Mouse (Mus musculus) lung, embryonic 14.5 days (tissue): ENCODE results near the gene Ptbp3. TPM values are rescaled to one million over a fixed set of nuclear protein-coding genes. Genes with fewer than 3 reads are reported as not detected.

Experiments used
- ATAC-seq: fragments of 200-750 bp; cut with Nextera tagmentation; 2 replicates; pipeline ENCODE4 v1.8.0; 2017; ENCODE audit warnings: mild to moderate bottlenecking, moderate TSS enrichment, moderate library complexity; ENCODE audit not compliant: insufficient read depth
- DNase-seq: peaks from one replicate; pipeline ENCODE4 v3.0.0-alpha.2; 2015
- H3K27ac ChIP-seq: fragments of 300-500 bp; sonication (generic); 2 replicates; pipeline ENCODE4 v1.5.1; 2014; ENCODE audit warnings: low read depth, mild to moderate bottlenecking, moderate library complexity
- H3K27me3 ChIP-seq: fragments of 300-500 bp; sonication (generic); 2 replicates; pipeline ENCODE4 v1.6.1; 2014; ENCODE audit warnings: low read length, control low read depth; ENCODE audit not compliant: insufficient read depth
- H3K36me3 ChIP-seq: fragments of 300-500 bp; sonication (generic); 2 replicates; pipeline ENCODE4 v1.6.1; 2014; ENCODE audit warnings: control low read depth; ENCODE audit not compliant: insufficient read depth
- H3K4me1 ChIP-seq: fragments of 300-500 bp; sonication (generic); 2 replicates; pipeline ENCODE4 v1.6.1; 2014; ENCODE audit warnings: antibody characterized with exemption, control low read depth; ENCODE audit not compliant: insufficient read depth
- H3K4me2 ChIP-seq: fragments of 300-500 bp; sonication (generic); 2 replicates; pipeline ENCODE4 v1.6.1; 2014; ENCODE audit warnings: mild to moderate bottlenecking
- H3K4me3 ChIP-seq: fragments of 300-500 bp; sonication (generic); 2 replicates; pipeline ENCODE4 v1.5.1; 2014; ENCODE audit warnings: low read depth, low read length
- H3K9ac ChIP-seq: fragments of 300-500 bp; sonication (generic); 2 replicates; pipeline ENCODE4 v1.6.1; 2014
- H3K9me3 ChIP-seq: fragments of 300-500 bp; sonication (generic); 2 replicates; pipeline ENCODE4 v1.6.1; 2016; ENCODE audit warnings: low read depth, low read length, control low read depth
- CTCF ChIP-seq: IDR thresholded peaks from 2 replicates; pipeline ENCODE4 v1.5.1; 2016; ENCODE audit warnings: antibody characterized with exemption, low read depth
- WGBS: fragments of 180-500 bp; shearing (Covaris S2); extraction: QIAGEN DNeasy Blood & Tissue Kit; methylation state at CpG from one replicate; pipeline ENCODE4 v1.1.7; 2014; 5-methylcytosine and 5-hydroxymethylcytosine counted together
- polyA plus RNA-seq: library from polyadenylated mRNA; unstranded; fragments of >200 nt; fragmentation: Nextera tagmentation; extraction: Ambion mirVana; gene quantifications from 2 replicates; pipeline ENCODE4 v1.2.1, GENCODE M21; 2014

The Ptbp3 gene
- polyA plus RNA-seq, 1 experiment from 2014 or later: 69.6 TPM

DNA sequence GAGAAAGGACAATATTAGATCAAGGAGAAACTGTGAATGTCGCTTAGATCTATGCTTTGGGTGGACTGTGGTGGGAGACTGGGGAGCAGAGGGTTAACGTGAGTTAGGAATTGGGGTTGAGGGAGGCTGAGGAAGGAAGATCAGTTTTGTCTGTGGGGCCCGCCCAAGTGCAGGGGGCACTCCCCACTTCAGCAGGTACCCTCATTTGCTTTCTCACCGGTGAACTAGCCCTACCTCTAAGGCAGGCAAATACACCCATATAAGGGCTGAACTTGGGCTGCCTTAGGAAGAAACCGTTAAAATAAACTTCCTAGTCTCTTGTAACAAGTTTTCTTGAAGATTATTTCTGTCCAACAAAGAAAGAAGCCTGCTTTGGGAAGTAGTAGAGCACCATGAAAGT lies 110.1 kb downstream of the Ptbp3 start:
- H3K9me3 ChIP-seq: no peaks in the 10 kb centered on the region; the same call in 1 of the 2 replicates
- DNase-seq (no peak), ATAC-seq (no peak)
- H3K4me2 ChIP-seq: peak overlapping the region; percentile 99
- H3K9ac ChIP-seq: no peak overlapping the region
- H3K27ac ChIP-seq: peak overlapping the region; percentile 87; the same call in 1 of the 2 replicates
- H3K27me3 ChIP-seq: no peaks in the 10 kb centered on the region
- no peaks in the 10 kb centered on the region for H3K36me3 ChIP-seq
- no peak for TF ChIP-seq CTCF
- peak overlapping the region; percentile 66; the same call in 1 of the 2 replicates for H3K4me3 ChIP-seq
- H3K4me1 ChIP-seq: no peaks in the 10 kb centered on the region
- WGBS: 21% methylated on average over 5 of the region's 5 CpGs

DNA sequence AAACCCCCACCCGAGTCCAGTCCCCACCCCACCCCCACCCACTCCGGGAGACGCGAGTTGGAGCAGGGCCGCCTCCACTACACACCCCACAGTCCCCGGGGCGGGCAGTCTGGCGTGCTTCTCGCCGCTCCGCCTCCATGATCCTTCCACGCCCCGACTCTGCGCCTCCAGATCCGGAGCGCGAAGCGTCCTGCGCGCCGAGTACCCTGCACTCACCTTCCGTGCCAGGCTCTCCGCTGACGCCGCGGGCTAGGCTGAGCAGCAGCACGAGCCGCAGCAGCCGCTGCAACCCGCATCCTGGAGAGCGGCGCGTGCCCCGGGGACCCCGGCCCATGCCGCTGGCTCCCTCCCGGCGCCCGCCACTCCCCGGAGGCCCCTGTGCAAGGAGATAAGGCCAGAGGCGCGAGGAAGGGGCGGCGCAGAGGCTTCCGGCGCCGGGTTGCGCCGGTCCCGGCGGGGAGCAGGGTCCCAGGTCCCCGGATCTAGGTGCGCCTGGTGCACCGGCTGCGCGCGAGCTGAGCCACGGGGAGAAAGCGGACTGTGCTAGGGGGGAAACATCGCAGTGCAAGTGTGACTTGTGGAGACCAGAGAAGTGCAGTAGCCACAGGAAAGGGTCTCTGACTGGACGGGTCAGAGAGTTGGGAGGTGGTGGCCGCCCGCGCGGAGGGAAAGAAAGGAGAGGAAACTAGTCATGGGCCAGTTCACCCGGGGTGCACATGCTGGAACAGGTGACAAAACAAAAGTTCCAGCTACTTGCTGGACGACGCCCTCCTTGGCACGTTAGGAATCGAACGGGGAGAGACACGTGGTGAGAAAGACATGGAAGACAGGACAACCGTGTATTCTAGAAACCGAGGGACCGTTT lies 110.9 kb downstream of the Ptbp3 start, which contains the start of gene Susd1:
TSS of gene Susd1 (minus strand) at position 644 of the 865 bp plus-strand sequence.
- WGBS: under 1% methylated on average over 75 of the region's 75 CpGs
- H3K4me3 ChIP-seq: peak within 1 kb of the TSS; percentile 66
- H3K4me1 ChIP-seq: no peaks in the 10 kb centered on the region
- H3K27me3 ChIP-seq: no peaks in the 10 kb centered on the region
- peak; percentile 85 for ATAC-seq
- H3K27ac ChIP-seq: peak within 1 kb of the TSS; percentile 87
- no peaks in the 10 kb centered on the region; the same call in 1 of the 2 replicates for H3K9me3 ChIP-seq
- peak; percentile 74 for DNase-seq
- no peaks in the 10 kb centered on the region for H3K36me3 ChIP-seq
- H3K9ac ChIP-seq: peak within 1 kb of the TSS; percentile 82
- H3K4me2 ChIP-seq: peak within 1 kb of the TSS; percentile 99
- no peak for TF ChIP-seq CTCF

DNA sequence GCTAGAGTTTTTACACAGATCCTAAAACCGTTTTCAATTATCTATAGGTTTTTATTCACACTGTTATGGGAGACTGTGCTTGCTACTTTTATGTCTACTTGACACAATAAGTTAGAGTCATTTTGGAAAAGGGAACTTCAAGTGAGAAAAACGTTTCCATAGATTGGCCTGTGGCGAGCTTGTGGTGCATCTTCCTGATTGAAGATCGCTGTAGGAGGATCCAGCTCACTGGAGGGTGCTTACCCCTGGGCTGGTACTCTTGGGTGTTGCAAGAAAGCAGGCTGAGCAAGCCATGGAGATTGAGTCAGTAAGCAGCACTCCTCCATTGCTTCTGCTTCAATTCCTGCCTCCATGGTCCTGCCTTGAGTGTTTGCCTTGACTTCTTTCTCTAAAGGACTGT lies 113.2 kb downstream of the Ptbp3 start:
- 83% methylated on average over 4 of the region's 4 CpGs for WGBS
- TF ChIP-seq CTCF: no peak
- Histone ChIP-seq H3K4me1 (no peaks in the 10 kb centered on the region), H3K9ac (no peak overlapping the region), H3K9me3 (no peaks in the 10 kb centered on the region; the same call in 1 of the 2 replicates), H3K27me3 (no peaks in the 10 kb centered on the region), H3K27ac (no peak overlapping the region), H3K4me2 (no peak overlapping the region), H3K4me3 (no peak overlapping the region), H3K36me3 (no peaks in the 10 kb centered on the region)
- no peak for ATAC-seq
- no peak for DNase-seq

DNA sequence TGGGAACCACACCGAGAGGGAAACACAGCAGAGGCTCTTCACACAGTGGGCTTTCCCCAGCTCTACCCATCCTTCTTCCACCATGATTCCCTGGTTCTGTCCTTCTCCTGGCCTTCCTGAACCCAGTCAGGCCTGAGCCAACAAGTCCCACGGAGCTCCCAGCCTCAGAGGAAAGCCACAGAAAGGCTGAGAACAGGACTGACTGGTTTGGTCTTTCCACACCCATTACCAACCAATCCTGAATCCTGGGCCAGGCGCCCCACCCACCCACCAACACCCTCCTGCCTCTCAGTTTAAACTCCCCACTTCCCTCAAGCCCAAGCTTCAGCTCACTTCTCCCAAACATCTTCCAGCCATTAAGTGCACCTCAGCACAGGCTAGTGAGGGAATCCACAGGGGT lies 115.1 kb downstream of the Ptbp3 start:
- Histone ChIP-seq H3K36me3 (no peaks in the 10 kb centered on the region), H3K4me1 (no peaks in the 10 kb centered on the region), H3K4me2 (no peak overlapping the region), H3K4me3 (no peak overlapping the region), H3K9ac (no peak overlapping the region), H3K27ac (peak overlapping the region; percentile 63; the same call in 1 of the 2 replicates), H3K9me3 (no peaks in the 10 kb centered on the region; the same call in 1 of the 2 replicates), H3K27me3 (no peaks in the 10 kb centered on the region)
- 53% methylated on average over 3 of the region's 3 CpGs for WGBS
- DNase-seq (peak; percentile 60), ATAC-seq (peak; percentile 46; the same call in 1 of the 2 replicates)
- no peak for TF ChIP-seq CTCF

DNA sequence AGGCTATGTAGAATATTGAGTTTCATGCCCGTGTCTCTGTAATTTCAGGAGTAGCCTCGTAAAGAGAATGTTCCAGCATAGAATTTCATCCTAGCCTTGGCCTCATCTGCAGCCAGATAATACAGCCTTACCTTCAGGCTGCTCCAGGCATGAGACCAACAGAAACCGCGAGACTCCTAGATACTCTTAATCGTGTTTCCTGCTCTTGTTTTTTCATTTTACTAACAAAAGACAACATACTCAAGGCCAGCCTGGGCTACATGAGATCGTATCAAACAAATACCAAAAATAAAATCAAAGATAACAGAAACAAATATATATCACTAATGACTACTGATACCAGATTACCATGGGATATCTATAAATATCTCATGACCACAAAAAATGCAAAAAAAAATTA lies 120.0 kb downstream of the Ptbp3 start:
- no peaks in the 10 kb centered on the region for H3K4me1 ChIP-seq
- H3K4me2 ChIP-seq: no peak overlapping the region
- H3K9me3 ChIP-seq: no peaks in the 10 kb centered on the region
- no peak for TF ChIP-seq CTCF
- H3K27me3 ChIP-seq: no peaks in the 10 kb centered on the region
- ATAC-seq (no peak), DNase-seq (no peak)
- no peak overlapping the region for H3K9ac ChIP-seq
- 80% methylated on average over 6 of the region's 6 CpGs for WGBS
- H3K27ac ChIP-seq: no peak overlapping the region
- no peak overlapping the region for H3K4me3 ChIP-seq
- H3K36me3 ChIP-seq: no peaks in the 10 kb centered on the region

DNA sequence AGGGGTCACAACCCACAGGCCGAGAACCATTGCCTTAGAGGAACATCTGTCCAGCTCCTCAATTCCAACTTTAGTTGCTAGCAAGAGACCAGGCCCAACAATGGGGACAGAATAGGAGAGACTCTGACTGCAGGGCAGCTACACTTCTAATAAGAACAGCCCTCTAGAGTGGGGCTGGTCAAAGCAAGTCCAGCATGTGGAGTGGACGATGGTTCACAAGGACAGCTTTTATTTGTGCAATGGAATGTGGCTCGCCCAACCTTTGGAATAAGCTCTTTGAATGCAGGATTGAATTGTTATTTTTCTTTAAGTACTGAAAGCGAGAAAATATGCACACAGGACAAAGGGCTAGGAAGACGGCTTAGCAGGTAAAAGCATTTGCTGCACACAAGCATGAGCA lies 122.7 kb downstream of the Ptbp3 start:
- no peaks in the 10 kb centered on the region for H3K27me3 ChIP-seq
- no peak overlapping the region for H3K9ac ChIP-seq
- no peaks in the 10 kb centered on the region for H3K9me3 ChIP-seq
- no peak for TF ChIP-seq CTCF
- DNase-seq (no peak), ATAC-seq (no peak)
- 72% methylated on average over 5 of the region's 5 CpGs for WGBS
- H3K4me1 ChIP-seq: 0 out of 2 replicates have a peak, but pooled peaks cover 5% of the 10 kb centered on the region
- no peaks in the 10 kb centered on the region for H3K36me3 ChIP-seq
- no peak overlapping the region for H3K4me3 ChIP-seq
- no peak overlapping the region for H3K4me2 ChIP-seq
- H3K27ac ChIP-seq: no peak overlapping the region

DNA sequence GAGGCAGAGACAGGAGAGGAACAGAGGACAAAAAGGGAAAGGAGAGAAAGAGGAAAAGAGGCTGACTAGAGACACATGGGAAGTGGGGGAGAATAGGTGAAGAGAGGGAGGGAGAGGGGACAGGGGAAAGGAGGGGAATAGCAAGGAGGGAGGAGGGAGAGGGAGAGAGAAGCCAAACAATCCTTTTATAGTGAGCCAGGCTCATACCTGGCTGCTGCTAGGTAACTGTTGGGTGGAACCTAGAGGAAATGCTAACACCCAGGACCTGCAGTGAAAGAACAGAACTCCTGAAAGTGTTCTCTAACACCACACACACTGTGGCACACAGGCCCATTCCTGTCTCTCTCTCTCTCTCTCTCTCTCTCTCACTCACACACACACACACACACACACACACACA lies 126.4 kb downstream of the Ptbp3 start:
- Histone ChIP-seq H3K9me3 (no peaks in the 10 kb centered on the region), H3K36me3 (no peaks in the 10 kb centered on the region), H3K4me3 (no peak overlapping the region), H3K27me3 (no peaks in the 10 kb centered on the region), H3K27ac (peak overlapping the region; percentile 84), H3K9ac (no peak overlapping the region), H3K4me1 (peaks cover 5% of the 10 kb centered on the region; the same call in 1 of the 2 replicates), H3K4me2 (no peak overlapping the region)
- DNase-seq: no peak
- ATAC-seq: no peak
- TF ChIP-seq CTCF: no peak
